Mouse (Mus musculus): ENCODE results near the gene Gm10142.
"Not testable (repeated sequence)": the region's sequence is repeated elsewhere in the genome, so short reads cannot be mapped to it uniquely, and the experiment has no call there.

Gene Gm10142

DNA sequence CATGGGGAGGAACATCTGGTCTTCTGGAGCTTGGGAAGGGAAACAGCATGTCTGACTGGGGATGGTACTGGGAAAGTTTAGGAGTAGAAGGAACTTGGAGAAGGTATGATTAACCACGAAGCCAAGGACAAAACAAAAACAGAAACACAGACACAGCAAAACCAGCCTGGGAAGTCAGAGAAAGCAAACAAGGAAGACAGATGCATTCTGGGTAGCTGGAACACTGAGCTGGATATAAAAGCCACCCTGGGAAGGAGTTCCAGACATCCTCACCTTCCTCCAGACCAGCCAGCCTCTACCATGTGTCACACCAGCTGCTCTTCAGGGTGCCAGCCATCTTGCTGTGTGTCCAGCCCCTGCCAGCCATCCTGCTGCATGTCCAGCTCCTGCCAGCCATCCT lies at the start of gene Gm10142:
Gm10142 (plus strand) TSS at position 301 of the 400 bp plus-strand sequence.
- DNase-seq (ENCODE audit: low read depth, low spot score) = no peak

DNA sequence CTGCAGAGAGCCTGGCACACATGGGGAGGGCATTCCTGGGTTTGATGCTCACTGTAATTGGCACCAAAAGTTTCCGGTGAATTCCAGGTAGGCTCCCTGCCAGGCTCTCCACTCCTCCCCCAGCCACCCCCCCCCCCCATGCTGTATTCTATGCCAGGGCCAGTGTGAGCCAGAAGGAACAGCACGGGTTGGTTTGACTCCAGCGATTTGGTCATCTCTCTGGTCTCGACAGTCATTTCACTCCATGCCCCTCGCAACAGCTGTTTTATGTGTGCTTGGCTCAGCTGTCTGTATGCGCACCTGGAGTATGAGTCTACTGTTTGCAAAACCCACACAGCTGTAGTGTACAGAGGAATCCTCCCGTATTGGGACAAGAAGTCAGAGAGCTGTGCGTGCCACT lies 49.3 kb upstream of the Gm10142 start:
- DNase-seq (ENCODE audit: low read depth, low spot score) = no peak

DNA sequence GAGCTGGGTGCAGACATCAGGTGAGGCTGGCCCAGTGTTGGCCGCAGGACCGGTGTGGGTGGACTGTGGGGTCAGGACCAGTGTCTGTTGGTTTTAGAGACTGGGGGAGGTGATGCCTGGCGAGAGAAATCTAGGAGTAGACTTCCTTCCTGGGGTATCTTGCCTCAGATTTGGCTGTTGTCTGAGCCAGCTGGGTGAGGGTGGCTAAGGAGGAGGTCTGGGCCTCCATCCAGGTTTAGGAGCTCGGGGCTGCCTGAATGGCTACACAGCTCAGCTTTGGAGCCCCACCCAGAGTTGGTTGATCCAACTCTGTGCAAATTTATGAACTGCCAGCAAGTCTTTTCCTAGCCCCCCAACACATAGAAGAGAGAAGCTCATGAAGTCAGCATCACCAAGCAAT lies 48.2 kb upstream of the Gm10142 start:
- no peak for DNase-seq (ENCODE audit: low read depth, low spot score)

DNA sequence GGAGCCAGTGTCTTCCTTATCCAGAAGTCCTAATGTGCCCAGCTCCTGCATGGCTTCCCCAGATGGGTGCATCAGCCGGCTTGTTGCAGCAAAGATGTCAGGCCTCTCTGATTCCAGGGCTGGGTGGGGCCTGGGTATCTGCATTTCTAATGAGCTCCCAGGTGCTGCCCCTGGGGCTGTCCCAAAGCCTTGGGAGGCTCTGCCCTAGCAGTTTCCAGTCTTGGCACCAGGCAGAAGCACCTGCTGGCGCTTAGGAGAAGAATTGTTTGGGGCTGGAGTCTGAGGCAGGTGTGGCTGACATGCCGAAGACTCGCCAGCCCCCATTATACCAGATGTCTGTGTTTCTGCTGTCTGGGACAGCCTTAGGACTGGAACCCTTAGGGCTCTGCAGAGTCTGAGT lies 44.9 kb upstream of the Gm10142 start:
- no peak for DNase-seq (ENCODE audit: low read depth, low spot score)

DNA sequence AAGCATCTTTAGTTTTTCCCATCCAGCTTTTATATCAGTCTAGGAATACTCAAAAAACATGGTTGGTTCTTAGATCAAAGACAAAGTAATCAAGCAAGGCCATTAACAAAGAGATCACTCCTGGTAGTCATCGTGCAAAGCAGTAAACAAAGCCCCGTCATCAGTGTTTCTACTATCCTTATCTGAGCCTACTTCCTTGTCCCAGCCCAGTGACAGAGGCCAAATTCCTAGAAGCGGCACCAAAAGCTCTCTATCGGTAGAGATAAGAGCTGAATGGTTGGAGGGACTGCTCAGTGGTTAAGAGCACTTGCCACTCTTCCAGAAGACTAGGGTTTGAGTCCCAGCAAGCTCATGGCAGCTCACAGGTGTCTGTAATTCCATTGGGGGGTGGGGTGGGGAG lies 44.1 kb upstream of the Gm10142 start:
- no peak for DNase-seq (ENCODE audit: low read depth, low spot score)

DNA sequence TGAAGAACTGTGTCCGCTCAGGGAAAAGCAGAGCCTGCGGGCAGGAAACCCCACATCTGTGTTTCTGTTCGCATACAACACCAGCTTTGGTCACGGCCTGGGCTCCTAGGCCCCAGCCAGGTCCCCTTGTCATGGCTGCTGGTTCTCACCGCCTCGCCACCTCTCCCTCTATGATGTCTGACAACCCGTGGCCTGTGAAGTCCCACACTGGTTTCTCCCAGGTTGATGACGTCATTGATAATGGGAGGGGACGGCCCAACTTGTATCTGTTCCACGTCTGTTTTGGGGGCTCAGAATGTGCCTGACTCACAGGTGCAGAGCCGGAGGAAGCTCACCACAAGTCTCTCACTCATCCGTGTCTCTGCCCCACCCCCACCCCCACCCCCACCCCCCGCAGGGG lies 41.8 kb upstream of the Gm10142 start:
- DNase-seq (ENCODE audit: low read depth, low spot score) = no peak

DNA sequence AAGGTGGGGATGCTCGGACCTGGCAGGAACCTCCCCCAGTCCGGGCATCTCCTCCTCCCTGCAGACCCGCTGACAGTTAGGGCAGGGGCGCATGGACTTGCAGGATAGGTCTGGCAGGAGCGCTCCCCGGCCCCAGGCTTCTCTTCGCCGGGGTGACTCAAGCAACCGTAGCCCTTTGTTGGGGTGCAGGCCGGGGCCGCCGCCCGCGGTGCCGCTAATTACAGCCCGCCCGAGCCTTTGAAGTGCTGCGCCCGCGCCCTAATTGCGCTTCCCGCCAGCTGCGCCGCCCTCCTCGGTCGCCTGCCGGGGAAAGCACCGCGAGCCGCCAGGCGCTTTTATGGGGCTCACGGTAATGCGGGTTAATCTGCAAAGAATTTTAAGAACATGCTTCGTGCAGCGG lies 38.0 kb upstream of the Gm10142 start:
- no peak for DNase-seq (ENCODE audit: low read depth, low spot score)

DNA sequence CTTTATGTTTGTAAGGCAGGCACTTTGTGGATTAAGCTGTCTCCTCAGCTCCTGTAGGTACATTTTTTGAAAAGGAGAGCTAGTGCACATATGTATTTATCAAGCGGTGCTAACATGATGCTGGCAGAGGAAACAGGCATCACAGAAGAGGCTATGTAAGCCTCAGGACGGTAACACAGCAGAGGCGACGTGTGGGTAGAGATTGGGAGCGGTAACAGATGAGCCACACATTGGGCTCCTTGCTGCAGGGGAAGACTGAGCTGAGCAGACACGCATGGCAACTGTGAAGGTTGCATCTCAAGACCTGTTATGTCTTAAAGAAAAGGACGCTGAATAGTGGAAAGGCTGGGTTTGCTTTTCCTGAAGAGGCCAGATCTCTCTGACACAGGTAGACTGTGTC lies 32.6 kb upstream of the Gm10142 start:
- DNase-seq (ENCODE audit: low read depth, low spot score) = no peak

DNA sequence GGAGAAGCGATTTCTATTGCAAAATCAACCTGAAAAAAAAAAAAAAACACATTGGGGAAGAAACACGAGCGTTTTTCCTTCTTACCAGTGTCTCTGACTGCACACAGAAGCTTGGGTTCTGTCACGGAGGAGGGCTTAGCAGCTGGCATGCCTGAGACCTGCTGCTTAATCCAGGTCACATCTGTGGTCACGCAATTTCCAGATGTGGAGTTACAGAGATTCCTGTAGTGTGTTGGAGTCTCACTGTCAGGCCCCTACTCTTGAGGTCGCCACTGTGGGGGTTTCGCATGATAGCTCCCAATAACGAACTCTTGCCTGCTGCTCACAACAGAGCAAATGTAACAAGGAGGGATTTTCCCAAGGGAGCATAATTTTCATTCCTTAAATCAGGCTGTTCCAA lies 31.4 kb upstream of the Gm10142 start:
- no peak for DNase-seq (ENCODE audit: low read depth, low spot score)

DNA sequence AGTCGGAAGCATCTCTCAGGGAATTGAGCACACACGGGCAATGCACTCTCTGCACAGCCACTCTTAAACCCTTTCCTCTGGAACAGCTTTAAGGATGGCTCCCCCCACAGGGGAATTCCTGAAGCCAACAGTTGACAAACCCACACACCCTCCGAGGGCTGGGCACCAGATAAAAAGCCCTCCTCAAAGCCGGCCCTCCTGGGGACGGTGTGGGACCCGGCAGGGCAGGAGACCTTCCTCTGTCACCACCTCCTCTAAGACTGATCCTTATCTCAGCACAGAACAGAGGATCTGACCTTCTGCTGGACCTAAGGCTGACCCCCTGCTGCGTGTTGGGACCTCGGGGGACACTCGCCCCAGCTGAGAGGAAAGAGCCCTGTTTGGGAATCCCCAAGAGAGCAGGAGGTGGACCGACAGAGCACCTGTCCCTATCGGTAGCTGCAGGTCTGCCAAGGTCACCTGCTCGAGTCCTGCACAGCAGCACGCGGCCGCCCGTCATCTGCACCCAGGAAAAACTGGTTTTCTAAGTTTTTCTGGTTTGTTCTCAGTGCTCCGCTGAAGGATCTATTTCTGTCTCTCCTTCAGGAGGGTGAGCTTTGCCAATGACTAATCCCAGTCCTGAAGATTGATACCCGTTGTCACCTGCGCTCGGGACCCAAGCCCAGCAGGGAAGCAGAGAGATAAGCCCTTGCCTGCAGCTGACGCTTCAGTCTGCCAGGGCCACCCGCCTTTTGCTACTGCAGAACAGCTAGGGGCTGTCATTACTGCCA lies 29.5 kb upstream of the Gm10142 start, which contains the start of gene Tspear:
Tspear (plus strand) TSS at position 675 of the 770 bp plus-strand sequence.
- DNase-seq (ENCODE audit: low read depth, low spot score) = no peak

DNA sequence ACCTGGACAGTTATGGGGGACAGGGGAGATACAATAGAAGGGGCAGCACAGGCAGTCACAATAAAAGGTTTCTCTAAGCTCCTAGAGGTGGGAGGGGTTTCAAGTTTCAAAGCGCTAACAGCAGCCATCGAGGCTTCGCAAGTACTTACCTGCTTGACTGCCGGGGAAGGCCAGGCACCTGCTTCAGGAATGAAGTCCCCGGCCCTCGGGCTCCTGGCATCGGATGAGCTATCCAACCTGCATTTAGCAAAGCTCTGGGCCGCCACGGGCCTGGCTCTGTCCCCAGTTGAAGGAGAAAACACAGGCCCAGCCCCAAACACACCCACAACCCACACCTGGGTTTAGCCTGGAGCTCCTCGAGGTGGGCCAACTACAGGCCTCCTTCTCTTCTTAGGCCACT lies 28.6 kb upstream of the Gm10142 start:
- no peak for DNase-seq (ENCODE audit: low read depth, low spot score)

DNA sequence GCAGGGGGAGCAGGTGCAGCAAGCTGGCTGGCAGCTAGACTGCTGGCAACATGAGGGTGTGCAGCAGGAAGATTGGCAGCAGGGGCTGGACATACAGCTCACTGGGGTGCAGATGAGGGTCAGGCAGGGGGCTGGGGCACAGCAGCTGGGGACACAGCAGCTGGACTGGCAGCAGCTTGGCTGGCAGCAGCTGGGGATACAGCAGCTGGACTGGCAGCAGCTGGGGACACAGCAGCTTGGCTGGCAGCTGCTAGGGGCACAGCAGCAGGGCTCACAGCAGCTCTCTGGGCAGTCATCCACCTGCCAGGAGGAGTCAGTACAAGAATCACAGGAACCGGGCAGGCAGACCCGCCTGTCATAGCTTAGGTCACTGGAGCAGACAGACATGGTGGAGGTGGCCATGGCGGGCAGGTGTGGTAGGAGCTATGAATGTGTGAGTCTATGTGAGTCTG lies 25.2 kb upstream of the Gm10142 start, which contains the start of gene Gm19402:
Gm19402 (minus strand) TSS at position 402 of the 452 bp plus-strand sequence.
- DNase-seq (ENCODE audit: low read depth, low spot score) = not testable (repeated sequence)

DNA sequence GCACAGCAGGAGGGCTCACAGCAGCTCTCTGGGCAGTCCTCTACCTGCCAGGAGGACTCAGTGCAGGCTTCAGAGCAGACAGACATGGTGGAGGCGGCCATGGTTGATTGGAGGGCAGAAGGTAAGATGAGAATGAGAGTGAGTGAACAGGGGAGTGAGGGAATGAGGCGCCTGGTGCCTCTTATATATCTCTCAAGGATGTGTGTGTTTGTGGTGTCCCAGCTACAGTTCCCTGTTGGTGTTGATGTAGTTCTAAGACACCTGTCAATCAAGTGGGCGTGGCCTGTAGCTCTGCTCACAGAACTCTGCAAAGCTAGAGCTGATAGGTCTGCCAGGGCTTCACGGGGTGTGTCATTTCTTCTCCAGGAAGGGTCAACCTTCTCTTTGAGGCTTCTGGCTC lies 18.5 kb upstream of the Gm10142 start, which contains the start of gene Gm9508:
Gm9508 (minus strand) TSS at position 101 of the 400 bp plus-strand sequence.
- no peak for DNase-seq (ENCODE audit: low read depth, low spot score)

DNA sequence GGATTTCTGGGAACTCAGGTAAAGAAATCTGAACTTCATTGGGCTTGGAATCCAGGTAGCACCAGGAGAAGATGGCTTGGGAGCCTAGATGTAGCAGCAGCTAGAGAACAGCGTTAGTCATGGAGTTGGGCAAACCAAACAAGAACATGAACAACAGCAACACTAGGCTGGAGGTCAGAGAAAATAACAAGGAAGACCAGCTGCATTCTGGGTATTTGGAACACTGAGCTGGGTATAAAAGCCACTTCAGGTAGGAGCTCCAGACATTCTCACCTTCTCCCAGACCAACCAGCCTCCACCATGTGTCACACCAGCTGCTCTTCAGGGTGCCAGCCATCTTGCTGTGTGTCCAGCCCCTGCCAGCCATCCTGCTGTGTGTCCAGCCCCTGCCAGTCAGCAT lies 9.3 kb upstream of the Gm10142 start, which contains the start of gene Gm10272:
Gm10272 (plus strand) TSS at position 301 of the 400 bp plus-strand sequence.
- DNase-seq (ENCODE audit: low read depth, low spot score) = no peak

DNA sequence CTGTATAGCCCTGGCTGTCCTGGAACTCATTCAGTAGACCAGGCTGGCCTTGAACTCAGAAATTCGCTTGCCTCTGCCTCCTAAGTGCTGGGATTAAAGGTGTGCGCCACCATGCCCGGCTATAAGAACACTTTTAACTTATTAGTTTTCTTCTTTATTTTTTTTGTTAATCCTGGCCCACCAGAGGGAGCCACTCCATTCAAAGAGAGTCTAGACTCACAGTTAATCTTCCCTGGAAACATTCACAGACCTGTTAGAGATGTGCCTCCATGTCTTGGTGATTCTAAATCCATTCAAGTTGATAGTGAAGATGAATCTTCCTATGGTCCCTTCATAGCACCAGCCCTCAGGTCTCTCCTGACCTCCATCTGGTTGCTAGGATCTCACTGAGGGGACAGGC lies 5.8 kb upstream of the Gm10142 start:
- DNase-seq (ENCODE audit: low read depth, low spot score) = no peak

DNA sequence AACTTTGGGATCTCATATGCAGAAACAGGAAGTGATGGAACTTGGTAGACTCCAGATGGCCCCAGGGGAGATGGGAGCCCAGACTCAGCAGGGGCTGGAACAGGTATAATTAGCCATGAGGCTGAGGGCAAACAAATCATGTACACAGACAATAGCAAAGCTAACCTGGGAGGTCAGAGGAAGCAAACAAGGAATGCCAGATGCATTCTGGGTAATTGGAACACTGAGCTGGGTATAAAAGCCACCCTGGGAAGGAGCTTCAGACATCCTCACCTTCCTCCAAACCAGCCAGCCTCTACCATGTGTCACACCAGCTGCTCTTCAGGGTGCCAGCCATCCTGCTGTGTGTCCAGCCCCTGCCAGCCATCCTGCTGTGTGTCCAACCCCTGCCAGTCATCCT lies 4.5 kb upstream of the Gm10142 start, which contains the start of gene Gm10024:
Gm10024 (plus strand) TSS at position 301 of the 400 bp plus-strand sequence.
- not testable (repeated sequence) for DNase-seq (ENCODE audit: low read depth, low spot score)

DNA sequence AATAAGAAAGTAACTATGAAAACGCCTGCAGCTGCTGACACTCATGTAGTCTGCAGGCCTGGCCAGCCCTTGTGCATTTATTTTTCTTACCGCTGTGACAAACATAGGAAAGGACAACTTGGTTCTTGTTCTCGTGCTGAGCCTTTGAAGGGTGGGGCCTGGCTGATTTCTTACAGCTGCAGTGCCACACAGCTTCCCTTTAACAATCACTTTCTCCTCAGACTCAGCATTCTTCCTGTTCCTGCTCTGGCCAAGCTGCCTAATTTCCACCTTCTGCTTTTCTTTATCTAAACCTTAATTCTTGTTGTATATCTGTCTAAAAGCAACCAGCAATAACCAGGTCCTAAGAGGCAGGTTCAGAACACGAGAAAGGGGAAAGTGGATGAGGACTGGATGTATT lies 1.9 kb upstream of the Gm10142 start:
- no peak for DNase-seq (ENCODE audit: low read depth, low spot score)

DNA sequence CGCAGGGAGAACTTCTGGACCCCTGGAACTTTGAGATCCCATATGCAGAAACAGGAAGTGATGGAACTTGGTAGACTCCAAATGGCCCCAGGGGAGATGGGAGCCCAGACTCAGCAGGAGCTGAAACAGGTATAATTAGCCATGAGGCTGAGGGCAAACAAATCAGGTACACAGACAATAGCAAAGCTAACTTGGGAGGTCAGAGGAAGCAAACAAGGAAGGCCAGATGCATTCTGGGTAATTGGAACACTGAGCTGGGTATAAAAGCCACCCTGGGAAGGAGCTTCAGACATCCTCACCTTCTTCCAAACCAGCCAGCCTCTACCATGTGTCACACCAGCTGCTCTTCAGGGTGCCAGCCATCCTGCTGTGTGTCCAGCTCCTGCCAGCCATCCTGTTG lies 4.7 kb downstream of the Gm10142 start, which contains the start of gene Krtap12-1:
Krtap12-1 (plus strand) TSS at position 301 of the 400 bp plus-strand sequence.
- DNase-seq (ENCODE audit: low read depth, low spot score) = not testable (repeated sequence)

DNA sequence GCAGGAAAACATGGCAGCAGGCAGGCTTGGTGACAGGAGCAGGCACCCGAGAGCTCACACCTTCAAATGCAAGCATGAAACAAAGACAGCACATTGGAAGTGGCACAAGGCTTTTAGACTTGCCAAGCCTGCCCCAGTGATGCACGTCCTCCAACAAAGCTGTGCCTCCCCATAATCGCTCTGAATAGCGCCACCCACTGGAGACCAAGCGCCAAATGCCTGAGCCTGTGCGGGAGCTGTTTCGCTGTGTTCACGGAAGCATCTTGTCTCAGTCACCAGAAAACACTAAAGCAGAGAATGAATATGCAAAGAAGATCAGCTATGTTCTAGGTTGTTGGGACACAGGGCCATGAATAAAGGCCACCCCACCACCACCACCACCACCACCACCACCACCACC lies 9.2 kb downstream of the Gm10142 start:
- DNase-seq (ENCODE audit: low read depth, low spot score) = no peak

DNA sequence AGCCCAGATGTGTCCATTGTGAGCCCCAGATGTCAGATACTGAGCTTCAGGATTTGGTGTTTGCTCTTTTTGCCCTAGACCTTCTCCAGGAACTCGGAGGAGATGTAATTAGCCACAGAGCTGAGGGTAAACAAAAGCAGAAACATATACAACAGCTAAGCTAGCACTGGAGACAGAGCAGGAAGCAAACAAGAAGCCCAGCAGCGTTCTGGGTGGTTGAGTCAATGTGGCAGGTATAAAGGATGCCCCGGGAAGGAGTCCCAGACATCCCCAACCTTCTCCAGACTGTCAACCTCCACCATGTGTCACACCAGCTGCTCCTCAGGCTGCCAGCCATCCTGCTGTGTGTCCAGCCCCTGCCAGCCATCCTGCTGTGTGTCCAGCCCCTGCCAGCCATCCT lies 10.6 kb downstream of the Gm10142 start, which contains the start of gene Gm10100:
Gm10100 (plus strand) TSS at position 301 of the 400 bp plus-strand sequence.
- DNase-seq (ENCODE audit: low read depth, low spot score) = no peak

DNA sequence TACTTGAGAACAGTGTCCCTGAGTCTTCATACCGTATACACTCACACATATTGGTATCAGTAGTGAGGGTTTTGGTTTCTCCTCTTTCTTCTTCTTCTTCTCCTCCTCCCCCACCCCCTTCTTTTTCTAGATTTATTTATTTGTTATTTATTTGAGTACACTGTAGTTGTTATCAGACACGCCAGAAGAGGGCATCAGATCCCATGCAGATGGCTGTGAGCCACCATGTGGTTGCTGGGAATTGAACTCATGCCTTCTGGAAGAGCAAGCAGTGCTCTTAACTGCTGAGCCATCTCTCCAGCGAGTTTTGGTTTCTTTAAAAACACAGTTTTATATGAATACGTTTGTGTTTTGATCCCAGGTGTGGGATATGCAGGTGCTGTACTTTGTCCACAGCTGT lies 12.7 kb downstream of the Gm10142 start:
- DNase-seq (ENCODE audit: low read depth, low spot score) = no peak

DNA sequence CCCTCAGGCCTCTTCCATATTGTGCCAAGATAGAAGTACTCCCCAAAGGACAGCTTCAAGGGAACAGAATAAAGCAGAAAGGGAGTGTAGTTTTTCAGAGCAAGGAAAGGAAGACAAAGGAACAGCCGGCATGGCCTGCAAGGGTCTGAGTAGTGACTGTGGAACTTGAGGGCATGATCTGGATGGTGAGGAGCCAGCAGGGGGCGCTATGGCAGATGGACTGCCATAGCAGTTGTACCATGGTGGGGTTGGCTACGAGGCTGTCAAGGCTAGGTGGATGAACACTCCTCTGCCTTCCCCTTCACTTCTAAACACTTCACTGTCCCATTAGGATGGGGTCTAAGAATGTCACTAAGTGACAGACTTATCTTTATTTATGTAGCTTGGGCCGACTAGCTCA lies 13.6 kb downstream of the Gm10142 start:
- no peak for DNase-seq (ENCODE audit: low read depth, low spot score)

DNA sequence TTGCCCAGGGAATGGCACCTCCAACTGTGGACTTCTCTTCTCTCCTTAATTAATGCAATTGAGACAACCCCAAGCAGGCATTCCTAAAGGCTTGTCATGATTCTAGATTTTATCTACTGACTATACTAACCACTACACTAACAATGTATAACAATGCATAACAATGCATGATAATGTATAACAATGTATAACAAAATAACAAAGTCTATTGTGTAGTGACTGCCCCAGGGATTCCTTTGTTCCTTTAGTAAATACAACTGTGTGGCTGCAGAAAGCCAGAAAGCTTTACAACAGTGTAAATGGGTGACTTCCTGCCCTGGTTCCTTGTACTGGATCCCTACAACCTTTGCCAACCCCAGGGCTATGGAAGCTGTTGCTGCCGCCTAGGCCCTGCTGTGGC lies 20.3 kb downstream of the Gm10142 start:
- DNase-seq (ENCODE audit: low read depth, low spot score) = no peak

All from retina, postnatal 7 days (tissue).